Mouse (Mus musculus): ENCODE results near the gene Hoxd4.

Gene Hoxd4

GRCm38 (mm10) chr2:74711721-74712621 is at the start of gene Hoxd4, which contains the start of gene Hoxd3:
TSS of gene Hoxd4 (plus strand) at chr2:74711929.
TSS of gene Hoxd3 (plus strand) at chr2:74711927.
- no peak for DNase-seq

GRCm38 (mm10) chr2:74663291-74663925 is 48.3 kb upstream of the Hoxd4 start:
- peak; percentile 80 for DNase-seq

GRCm38 (mm10) chr2:74666411-74666810 is 45.3 kb upstream of the Hoxd4 start:
- DNase-seq, result no peak

- DNase-seq, result no peak
Measured at GRCm38 (mm10) chr2:74667191-74667841, 44.4 kb upstream of the Hoxd4 start.

- no peak for DNase-seq
Measured at GRCm38 (mm10) chr2:74667842-74668357, 43.8 kb upstream of the Hoxd4 start, which contains the start of gene Hoxd13. TSS of gene Hoxd13 (plus strand) at chr2:74668310.

- peak; percentile 55 for DNase-seq
Measured at GRCm38 (mm10) chr2:74668370-74669229, 43.1 kb upstream of the Hoxd4 start.

- DNase-seq, result no peak
Measured at GRCm38 (mm10) chr2:74669230-74669578, 42.5 kb upstream of the Hoxd4 start.

- DNase-seq, result no peak
Measured at GRCm38 (mm10) chr2:74669650-74670235, 42.0 kb upstream of the Hoxd4 start.

- DNase-seq, result no peak
Measured at GRCm38 (mm10) chr2:74670632-74671188, 41.0 kb upstream of the Hoxd4 start.

GRCm38 (mm10) chr2:74671847-74672246 is 39.9 kb upstream of the Hoxd4 start:
- DNase-seq, result no peak

GRCm38 (mm10) chr2:74672481-74673362 is 39.0 kb upstream of the Hoxd4 start:
- peak; percentile 85 for DNase-seq

GRCm38 (mm10) chr2:74673835-74674425 is 37.8 kb upstream of the Hoxd4 start:
- DNase-seq, result no peak

- DNase-seq, result no peak
Measured at GRCm38 (mm10) chr2:74674881-74675665, 36.7 kb upstream of the Hoxd4 start, which contains the start of gene Hoxd12. TSS of gene Hoxd12 (plus strand) at chr2:74675013.

GRCm38 (mm10) chr2:74675666-74676282 is 36.0 kb upstream of the Hoxd4 start:
- DNase-seq, result no peak

- no peak for DNase-seq
Measured at GRCm38 (mm10) chr2:74676376-74677052, 35.2 kb upstream of the Hoxd4 start.

GRCm38 (mm10) chr2:74677106-74677505 is 34.6 kb upstream of the Hoxd4 start:
- DNase-seq, result no peak

GRCm38 (mm10) chr2:74678891-74679595 is 32.7 kb upstream of the Hoxd4 start, which contains the start of gene Hoxd11:
TSS of gene Hoxd11 (plus strand) at chr2:74679557.
- no peak for DNase-seq

Measured in retina, postnatal 1 day (tissue).